Mouse (Mus musculus): ENCODE results near the gene Dag1.
"Not testable (repeated sequence)": the region's sequence is repeated elsewhere in the genome, so short reads cannot be mapped to it uniquely, and the experiment has no call there.

Gene Dag1

DNA sequence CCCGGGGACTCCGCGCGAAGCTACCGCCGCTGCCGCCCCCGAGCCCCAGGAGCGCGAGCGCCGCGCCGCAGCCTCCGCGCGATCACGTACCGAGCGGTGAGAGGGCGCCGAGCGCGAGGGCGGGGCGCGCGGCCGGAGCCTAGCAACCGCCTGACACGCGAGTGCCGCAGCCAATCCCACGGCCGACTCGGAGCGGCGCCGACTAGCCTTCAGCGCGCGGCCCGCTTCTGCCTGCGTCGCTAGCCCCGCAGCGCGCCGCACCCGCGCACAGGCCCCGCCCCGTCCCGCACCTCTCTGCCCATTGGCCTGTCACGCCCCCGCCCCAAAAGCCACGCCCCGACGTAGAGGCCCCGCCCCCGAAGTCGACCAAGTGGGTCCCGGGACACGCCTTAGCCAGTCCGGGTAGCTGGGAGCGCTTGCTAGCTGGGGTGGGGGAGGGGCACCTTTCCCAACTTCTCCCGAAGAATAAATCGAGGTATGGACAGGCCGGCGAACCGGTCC lies at the start of gene Dag1:
Gene Dag1, minus strand, starts transcription at position 269 of the 501 bp plus-strand sequence.
- in situ Hi-C loops (cut with MboI, MseI), result no loop called here

DNA sequence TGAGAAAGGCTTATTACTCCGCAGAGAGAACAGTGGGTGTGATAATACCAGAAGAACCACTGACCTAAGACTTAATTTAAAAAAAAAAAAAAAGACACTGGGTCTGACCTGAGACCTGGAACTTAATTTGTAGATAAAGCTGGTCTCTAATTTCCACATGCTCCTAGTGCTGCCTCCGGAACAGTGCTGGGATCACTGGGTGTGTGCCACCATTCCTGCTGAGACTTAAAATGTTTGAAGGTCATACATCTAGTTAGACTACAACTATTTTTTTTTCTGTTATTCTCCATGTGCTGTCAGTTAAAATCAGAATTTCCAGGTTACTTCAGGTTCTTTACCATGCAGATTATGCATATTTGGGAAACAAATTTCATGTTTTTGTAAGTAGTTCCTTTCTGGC lies 44.4 kb upstream of the Dag1 start:
- in situ Hi-C loops (cut with MboI, MseI), result loop anchor here (5.0 to 25.0 kb wide), 2 partner anchors 34 to 996 kb away; no protein-coding TSS in a partner anchor

DNA sequence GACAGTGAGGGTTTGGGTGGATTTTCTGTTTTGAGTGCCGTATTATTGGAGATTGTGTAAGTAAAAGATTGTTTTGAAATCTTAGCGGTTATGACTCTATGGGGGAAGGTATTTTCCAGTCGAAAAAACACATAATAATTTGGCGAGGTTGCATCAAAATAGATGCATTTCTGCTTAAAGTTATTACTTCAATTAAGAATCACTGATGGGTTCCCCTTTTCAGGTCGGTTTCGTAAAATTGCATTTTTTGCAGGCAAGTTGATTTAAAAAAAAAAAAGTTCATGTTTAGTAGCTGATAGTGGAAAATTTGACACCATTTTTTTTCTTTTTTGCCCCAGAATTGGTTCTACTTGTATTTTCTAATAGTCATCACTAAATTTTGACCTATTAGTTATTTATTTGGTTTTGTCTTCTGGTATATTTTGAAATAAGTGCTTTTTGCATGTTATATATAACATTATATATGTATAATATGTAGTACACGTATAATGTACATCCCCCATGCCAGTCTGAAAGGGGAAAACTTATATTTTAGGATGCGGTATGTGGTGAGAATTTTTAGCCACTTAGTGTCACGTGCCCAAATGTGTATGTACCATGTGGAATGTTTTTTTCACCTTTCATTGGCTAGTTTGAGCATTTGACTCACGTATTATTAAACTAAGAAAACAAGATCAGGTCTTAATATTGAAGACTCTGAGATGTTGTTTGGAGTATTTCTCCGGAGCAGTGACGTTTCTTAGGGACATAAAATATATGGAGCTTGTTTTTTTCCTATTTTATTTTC lies 43.5 kb upstream of the Dag1 start:
- in situ Hi-C loops (cut with MboI, MseI), result loop anchor here (5.0 to 25.0 kb wide), 2 partner anchors 35 to 995 kb away; no protein-coding TSS in a partner anchor

DNA sequence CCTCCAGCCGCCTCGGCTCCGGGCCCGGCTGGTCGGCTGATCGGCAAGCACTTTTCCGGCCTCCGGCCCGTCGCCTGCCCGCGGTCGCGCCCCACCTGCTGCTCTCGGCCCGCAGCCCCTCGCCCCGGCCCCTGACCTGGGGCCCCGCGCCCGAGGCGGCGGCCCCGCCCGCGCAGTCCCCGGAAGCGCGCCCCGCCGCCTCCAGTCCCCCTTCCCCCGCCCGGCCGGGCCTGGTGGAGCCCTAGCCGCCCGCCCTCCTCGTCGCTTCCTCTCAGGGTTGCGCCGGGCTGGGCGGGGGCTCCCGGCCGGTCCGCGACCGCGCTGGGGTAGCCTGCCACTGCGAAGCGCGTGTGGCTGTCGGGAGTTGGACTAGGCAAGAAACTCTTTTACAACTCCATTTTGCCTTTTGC lies 42.8 kb upstream of the Dag1 start:
- in situ Hi-C loops (cut with MboI, MseI), result loop anchor here (5.0 to 25.0 kb wide), 2 partner anchors 36 to 994 kb away; no protein-coding TSS in a partner anchor

DNA sequence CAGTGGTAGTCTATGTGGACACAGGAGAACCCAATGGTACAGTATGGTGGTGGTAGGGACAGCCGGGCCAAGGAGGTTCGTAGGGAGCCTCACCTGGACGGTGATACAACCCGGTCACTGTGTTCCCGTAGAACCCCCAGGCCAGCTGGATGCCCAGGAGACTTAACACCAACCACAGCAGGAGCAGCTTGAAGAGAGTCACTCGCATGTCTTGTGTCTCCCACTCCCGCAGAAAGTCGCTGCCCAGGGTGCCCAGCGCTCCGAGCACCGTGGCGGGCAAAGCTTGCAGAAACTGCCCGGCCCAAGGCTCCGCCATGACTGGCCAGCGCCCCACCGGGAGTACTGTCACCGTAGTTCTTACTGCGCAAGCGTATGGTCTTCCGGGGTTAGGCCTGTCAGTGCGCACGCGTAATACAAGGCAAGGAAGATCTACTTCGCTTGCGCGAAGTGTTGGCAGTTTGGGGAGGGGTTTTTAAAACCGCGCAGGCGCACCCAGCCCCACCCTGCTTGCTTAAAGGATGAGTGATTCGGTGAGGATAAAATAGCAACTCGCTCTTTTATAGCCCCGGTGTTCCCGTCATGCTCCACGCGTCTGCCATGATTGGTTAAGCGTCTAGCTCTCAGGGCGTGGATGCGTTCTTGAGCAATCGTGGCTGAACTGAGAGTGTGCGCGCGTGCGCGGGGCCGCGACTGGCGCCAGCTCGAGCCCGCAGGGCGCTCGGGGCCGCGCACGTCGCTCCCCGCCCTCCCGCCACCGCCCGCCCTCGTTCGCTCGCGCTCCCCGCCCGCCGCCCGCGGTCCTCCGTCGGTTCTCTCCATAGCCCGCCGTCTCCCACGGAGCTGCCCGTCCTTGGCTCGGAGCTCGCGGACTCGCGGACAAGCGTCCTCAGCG lies 42.1 kb upstream of the Dag1 start, which contains the start of the genes Rhoa and Tcta:
Gene Rhoa, plus strand, starts transcription at position 501 of the 892 bp plus-strand sequence.
Gene Tcta, minus strand, starts transcription at position 532 of the 892 bp plus-strand sequence.
- in situ Hi-C loops (cut with MboI, MseI), result loop anchor here (5.0 to 25.0 kb wide), 2 partner anchors 36 to 994 kb away; no protein-coding TSS in a partner anchor

DNA sequence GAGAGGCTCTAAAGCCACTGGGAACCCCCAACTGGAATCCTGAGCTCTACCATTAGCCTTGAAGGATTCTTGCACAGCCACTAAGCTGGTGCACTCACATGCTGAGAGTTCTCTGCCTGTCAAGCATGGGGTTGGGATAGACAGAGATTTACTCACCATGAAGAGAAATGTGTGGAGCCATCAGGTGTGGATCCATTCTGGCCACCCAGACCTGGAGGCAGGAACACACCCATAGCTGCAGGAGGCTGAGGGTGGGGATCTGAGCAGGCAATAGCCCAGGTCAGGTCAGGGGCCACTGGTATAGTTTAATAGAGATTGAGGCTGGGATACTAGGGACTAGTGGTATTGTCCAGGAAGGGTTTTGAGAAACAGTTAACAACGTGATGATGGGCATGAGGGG lies 41.4 kb upstream of the Dag1 start:
- in situ Hi-C loops (cut with MboI, MseI), result loop anchor here (5.0 to 25.0 kb wide), 2 partner anchors 37 to 993 kb away; no protein-coding TSS in a partner anchor

DNA sequence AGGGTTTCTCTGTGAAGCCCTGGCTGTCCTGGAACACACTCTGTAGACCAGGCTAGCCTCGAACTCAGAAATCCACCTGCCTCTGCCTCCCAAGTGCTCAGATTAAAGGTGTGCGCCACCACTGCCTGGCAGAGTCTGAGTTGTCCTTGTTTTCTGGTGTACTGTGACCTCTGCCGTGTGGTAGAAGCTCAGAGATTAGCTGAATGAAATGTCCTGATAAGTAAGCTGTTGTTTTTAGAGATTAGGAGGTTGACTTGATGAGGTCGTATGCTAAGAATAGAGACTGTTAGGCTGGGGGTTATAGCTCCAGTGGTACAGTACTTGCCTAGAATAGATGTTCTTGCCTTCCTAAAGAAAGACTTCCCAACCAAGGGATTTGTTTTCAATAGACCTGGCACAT lies 41.0 kb upstream of the Dag1 start:
- in situ Hi-C loops (cut with MboI, MseI), result loop anchor here (5.0 to 25.0 kb wide), 2 partner anchors 38 to 992 kb away; no protein-coding TSS in a partner anchor

DNA sequence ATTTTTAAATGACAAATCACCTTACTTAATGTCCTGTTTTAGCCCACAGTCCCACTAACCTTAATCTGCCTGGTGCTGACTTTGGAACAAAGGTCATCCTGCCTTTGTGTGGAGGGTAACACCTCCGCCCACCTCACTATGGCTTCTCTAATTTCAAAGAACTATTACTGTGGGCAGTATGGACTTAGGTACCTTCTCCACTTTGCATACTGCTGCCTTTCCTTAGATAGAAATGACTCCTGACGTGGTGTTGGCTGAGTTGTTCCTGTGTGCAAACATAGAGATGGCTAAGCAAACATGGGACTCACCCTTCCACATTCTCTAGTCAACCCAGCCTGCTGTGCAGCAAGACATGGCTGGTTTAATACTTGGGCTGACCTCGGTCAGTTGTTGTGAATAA lies 38.1 kb upstream of the Dag1 start:
- in situ Hi-C loops (cut with MboI, MseI), result loop anchor here (25.0 kb wide), 1 partner anchor 990 kb away; no protein-coding TSS in a partner anchor

DNA sequence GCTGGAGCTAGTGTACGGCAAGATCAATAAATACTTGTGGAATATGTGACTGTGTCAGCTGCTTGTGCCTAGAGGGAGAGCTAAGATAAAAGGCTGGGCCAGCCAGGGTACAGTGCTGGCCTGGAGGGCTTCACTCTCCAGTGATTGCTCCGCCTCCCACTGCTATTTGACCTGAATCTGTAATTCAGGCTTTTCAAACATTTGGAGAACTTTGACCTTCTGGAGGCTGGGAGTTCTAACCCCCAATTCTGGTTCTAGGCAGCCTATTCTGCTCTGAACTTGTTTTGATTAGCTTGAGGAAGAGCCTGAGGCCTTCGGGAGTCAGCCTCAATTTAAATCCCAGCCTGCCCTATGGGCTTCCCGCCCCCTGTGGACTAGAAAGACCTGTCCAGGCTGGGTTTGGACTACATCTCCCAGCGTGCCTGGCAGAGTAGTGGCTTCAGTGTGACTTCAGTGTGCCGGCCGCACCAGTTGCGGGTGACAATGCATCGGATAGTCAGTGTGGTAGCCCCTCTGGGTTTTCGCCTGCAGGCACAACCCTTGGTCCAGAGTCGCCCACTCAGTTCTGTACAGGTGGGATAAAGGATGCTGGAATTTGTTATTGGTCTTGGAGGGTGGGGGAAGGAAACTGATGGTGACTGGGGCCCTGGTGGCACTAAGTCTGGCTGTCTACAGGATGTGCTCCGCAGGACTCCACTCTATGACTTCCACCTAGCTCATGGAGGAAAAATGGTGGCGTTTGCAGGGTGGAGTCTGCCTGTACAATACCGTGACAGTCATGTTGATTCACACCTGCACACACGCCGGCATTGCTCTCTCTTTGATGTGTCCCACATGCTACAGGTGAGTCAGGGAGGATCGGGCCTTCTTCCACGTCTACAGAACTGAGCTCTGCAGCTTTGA lies 32.9 kb upstream of the Dag1 start, which contains the start of gene Amt:
Gene Amt, plus strand, starts transcription at position 401 of the 903 bp plus-strand sequence.
- in situ Hi-C loops (cut with MboI, MseI), result no loop called here

DNA sequence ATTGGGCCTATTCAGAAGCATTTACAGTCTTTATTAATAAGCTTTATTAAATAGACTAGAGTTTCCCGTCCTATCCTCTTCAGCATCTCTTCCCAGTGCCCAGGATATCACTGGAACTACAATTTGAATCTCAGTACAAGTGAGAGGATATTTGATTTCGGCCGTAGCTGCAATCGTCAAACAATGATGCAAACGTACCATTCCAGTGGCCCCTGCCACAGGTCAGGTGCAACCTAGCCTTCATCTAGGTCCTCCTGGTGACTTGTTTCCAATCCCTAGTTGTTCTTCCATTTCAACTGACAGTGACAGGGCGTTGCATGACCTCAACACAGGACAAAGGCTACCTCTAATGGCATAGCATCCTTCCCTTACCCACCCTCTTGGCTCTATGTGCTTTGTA lies 27.0 kb upstream of the Dag1 start:
- in situ Hi-C loops (cut with MboI, MseI), result no loop called here

DNA sequence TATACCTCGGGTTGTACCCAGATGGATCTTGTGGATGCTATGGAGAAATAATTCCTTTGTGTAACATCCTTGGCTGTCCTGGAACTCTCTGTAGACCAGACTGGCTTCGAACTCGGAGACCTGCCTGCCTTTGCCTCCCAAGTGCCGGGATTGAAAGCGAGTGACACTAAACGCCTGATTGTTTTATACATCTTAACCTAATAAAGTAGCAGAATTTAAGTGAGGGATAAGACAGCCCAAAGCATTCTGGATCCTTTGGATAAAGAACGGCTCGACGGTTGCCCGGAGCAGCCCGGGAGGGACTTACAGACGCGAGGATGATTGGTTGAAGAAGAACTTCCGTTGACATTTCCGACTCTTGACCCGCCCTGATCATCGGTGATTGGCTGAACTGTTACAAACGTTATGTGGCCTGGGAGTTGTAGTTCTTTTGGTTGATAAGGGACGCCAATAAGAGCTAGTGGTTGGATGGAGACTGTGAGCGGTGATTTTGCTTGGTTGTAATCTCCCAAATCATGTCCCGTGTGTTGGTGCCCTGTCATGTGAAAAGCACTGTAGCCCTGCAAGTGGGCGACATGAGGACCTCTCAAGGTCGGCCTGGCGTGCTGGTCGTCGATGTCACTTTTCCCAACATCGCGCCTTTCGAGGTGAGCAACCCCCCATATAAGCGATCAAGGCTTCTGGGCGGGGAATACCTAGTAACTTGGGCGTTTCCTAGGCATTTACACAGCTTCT lies 26.4 kb upstream of the Dag1 start, which contains the start of gene Nicn1:
Gene Nicn1, plus strand, starts transcription at position 414 of the 735 bp plus-strand sequence.
- in situ Hi-C loops (cut with MboI, MseI), result no loop called here

DNA sequence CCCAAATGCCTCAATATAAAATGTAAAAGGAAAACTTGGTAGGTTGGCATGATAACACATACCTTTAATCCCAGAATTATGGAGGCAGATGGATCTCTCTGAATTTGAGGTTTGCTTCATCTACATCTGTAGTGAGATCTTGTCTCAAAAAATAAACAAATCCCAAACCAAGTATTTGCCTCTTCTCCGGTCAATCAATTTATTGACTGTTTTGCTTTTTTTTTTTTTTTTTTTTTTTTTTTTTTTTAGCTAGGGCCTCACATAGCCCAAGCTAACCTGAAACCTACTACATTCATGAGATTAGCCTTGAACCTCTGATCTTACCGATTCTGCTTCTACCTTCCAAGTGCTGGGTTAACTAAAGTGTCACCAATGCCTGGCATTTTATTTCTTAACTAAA lies 25.6 kb upstream of the Dag1 start:
- in situ Hi-C loops (cut with MboI, MseI), result no loop called here

DNA sequence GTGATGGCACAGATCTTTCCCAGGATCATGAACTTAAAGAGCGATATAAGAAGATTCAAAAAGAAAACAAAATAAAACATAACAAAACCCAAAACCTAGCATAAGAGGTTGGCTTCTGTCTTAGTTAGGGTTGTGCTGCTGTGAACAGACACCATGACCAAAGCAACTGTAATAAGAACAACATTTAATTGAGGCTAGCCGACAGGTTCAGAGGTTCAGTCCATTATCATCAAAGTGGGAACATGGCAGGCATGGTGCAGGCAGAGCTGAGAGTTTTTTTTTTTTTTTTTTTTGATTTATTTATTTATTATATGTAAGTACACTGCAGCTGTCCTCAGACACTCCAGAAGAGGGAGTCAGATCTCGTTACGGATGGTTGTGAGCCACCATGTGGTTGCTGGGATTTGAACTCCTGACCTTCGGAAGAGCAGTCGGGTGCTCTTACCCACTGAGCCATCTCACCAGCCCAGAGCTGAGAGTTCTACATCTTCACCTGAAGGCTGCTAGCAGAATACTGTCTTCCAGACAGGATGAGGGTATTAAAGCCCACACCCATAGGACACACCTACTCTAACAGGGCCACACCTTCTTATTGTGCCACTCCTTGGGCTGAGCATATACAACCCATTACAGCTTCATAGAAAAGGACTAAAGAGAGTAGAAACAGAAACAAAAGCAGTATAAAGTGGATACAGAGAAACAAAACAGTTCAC lies 23.9 kb upstream of the Dag1 start:
- in situ Hi-C loops (cut with MboI, MseI), result not testable (repeated sequence)

DNA sequence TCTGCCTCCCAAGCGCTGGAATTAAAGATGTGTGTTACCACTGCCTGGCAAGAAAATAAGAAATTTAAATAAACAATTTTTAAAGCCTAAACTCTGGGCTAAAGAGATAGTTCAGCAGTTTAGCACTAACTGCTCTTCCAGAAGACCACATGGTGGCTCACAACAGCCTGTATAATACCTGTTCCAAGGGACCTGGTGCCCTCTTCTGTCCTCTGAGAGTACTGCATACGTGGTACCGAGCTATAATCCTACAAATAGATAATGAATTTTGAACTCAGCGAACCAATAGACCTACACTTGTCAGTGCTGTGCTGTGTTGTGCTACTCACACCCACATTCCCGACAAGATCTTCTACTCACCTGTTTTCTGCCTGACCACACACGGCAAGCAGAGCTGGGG lies 20.7 kb upstream of the Dag1 start:
- in situ Hi-C loops (cut with MboI, MseI), result no loop called here

DNA sequence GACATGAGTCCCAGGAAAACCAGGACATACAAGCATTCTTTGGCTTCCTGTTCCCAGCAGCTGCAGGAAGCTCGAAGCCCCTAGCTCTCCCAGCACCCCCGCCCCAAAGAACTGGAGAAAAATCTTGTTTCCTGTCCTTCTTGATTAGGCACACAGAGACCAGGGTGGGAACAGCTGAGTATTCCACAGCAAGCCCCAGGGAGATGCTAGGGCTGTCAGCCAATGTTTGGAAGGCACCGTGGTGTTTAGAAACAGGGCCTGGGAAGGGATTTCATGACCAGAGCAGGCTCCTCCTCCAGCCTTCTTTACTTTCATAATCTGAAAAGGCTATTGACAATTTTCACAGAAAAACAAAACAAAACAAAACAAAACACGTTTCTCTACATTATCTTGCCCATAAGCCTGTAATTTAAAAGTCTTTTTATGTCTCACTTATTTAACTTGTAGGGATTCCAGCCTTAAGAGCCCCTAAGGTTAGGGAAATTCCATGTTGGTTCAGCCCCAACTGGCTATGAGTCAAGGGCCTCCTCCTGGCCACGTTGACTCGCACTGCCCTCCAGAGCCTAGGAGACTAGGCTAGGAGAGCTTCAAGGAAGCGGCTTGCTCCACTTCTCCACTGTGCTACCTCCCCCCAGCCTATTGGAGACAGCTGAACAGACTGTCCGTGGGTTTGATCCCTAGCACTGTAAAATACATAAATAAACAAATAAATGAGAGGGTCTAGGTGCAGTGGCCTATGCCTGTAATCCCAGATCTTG lies 16.5 kb upstream of the Dag1 start:
- in situ Hi-C loops (cut with MboI, MseI), result no loop called here

DNA sequence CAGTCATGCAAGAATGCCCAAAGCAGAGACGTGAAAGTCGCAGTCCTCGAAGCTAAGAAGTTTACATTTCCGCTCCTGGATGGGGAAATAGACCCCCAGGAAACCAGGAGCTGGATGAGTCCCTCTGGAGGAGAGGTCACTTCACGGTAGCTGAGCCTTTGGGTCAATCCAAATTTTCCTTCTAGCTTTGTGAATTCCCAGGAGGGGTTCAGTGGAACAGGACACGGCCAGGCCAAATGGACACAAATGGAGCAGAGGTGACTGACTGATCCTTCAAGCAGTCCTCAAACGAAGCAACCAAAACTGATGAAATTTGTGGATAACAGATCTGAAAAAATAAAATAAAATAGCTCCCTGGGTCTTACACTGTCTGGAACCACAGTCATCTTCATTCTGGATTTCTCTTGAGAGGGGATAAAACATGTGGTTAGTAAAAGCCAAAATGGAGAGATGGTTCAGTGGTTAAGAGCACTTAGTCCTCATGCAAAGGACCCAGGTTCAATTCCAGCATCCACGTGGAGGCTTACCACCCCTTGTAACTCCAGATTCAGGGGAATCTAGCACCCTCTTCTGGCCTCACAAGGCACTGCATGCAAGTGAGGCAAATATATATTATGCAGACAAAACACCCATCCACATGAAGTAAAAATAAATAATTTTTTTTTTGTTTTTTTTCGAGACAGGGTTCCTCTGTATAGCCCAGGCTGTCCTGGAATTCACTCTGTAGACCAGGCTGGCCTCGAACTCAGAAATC lies 15.1 kb upstream of the Dag1 start:
- in situ Hi-C loops (cut with MboI, MseI), result no loop called here

DNA sequence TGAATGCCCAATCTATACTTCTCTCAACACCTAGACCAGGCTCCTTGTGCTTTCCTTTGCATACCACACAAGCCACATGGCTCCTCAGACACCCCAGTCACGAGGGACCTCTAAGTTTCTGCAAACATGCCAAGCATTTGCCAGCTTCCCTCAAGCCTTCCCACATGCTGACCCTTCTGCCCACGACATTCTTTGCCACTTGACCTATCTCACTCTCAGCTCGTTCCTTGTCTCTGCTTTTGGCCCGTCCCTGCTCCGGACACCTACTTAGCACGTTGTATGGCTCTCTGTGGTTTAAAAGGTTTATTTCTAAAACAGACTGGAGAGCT lies 11.5 kb upstream of the Dag1 start:
- in situ Hi-C loops (cut with MboI, MseI), result no loop called here

Data from regulatory T cell (primary cell).